Mouse (Mus musculus) urinary bladder, adult 2 months (tissue): ENCODE data around the gene Pop5. TPM values are rescaled to one million over a fixed set of nuclear protein-coding genes. Genes with fewer than 3 reads are reported as not detected.

Experiments used
- DNase-seq: peaks from one replicate; pipeline ENCODE4 v3.0.0; 2022; ENCODE audit warnings: low spot score
- polyA plus RNA-seq: library from polyadenylated mRNA; depleted of rRNA; stranded (reverse); fragments of >200 nt; gene quantifications from 2 replicates; pipeline ENCODE4 v1.2.3, GENCODE M21; 2012

The Pop5 gene
- polyA plus RNA-seq, 1 experiment, result 63.5 TPM

DNA sequence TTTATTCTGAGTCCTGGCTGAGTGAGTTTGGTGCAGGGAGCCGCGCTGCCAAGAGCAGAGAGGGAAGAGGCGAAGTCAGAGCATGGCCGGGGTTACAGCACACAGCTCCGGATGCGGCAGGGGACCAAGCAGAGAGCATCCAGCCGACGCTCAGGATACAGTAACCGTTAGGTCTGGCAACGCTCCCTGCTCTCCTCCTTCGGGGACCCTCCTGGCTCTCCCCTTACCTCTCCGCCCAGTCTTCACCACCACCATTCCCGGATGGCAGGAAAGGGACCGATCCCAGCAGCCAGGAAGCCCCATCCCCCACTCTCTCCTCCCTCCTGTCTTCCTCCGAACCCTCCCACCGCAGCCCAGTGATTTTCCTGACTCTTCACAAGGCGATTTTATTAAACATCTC lies 20.8 kb upstream of the Pop5 start:
- DNase-seq, result no peak

DNA sequence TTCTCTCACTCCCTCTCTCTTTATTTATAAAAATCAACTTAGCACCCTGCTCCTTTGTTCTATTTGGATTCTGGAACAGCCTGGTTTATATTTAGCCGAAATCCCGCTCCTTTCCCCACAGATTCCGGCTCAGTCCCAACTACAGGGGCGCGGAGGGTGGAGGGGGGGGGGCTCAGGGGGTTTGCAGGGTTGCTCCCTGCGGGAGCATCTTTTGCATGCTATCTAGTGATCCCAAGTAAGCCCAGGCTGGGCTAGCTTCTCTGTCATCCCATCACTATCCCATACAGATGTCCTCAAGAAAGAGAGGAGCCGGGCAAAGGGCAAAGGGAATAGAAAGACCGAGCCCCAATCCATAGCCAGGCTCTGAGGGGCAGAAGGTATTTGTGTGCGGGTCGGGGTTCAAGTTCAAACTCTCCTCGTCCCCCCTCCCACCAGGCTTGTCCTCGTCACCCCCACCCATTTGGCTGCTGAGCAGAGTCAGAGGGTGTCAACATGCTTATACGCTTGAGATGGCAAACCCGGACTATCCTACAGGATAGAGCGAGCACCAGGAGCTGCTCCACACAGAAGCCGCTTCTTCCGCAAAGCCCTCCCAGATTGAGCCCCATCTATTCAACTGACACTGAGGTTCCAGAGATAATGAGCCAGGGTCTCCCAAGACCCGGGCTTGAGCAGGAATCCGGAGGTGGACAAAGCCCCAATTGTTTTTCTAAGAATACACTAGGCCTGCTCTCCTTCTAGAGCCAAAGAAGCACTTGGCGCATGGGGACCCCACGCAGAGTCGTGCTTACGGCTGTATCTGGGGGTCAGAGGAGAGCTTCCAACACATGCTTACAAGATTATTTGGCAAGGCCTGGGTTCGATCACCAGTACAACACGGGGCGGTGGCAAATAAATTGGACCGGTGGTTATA lies 20.1 kb upstream of the Pop5 start:
- DNase-seq, result no peak

DNA sequence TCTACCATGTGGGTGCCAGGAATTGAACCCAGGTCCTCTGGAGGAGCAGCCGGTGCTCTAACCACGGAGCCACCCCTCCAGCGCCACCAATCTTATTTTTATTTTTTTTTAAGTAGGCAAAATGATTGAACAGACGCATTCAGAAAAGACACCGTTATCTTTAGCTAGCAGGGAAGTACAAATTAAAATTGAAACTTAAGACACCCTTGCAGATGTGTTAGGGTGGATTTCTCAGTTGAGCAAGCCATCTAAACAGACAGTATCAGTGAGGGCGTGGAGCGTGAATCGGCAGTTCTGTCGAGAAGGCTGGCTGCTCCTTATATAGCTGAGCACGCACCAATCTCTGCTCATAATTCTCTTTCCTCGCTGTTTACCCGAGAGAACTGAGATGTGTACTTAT lies 17.6 kb upstream of the Pop5 start:
- no peak for DNase-seq

DNA sequence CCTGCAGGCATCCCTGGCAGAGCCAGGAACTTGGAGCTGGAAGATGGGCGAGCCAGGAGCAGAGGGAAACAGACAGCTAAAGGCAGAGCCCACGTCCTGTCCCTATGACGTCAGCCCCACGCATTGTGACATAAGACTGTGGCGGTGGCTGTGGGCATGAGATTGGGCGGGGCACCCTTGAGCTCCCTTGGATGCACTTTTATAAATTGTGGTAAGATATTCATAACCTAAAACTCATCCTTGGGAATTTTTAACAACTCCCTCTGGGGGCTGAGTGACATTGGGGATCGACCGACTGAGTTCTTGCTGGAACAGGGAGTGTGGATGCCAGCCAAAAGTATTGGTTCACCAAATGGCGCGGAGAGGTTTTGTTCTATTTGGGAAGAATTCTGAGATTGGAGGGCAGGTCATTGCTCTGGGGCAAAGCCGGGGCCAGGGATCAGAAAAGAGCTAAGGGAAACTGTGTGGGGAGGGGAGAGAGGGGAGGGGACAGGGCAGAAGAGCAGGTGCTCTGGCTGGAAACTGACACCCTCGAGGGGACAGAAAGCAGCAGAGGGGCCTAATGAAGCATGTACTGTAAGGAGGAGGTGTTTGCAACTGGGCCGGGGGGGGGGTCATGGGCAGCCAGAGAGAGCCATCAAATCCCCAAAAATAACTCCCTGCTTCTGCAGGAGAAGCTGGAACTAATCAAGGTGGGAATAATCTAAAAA lies 14.6 kb upstream of the Pop5 start:
- no peak for DNase-seq

DNA sequence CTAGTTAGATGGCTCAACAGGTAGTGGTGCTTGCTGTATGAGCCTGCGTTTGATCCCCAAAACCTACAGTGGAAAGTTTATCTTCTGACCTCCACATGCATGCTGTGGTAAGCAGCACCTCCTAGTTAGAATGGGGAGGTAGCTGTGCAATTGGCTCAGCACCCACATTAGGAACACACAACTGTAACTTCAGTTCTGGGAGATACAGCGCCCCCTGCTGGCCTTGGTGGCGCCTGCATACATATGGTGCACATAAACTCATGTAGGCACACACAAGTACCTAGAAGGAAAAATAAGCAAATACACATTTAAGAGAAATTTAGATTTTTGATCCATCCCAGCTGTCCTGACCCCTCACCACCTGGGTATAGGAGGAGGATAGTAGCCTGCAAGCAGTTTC lies 13.2 kb upstream of the Pop5 start:
- DNase-seq, result no peak

DNA sequence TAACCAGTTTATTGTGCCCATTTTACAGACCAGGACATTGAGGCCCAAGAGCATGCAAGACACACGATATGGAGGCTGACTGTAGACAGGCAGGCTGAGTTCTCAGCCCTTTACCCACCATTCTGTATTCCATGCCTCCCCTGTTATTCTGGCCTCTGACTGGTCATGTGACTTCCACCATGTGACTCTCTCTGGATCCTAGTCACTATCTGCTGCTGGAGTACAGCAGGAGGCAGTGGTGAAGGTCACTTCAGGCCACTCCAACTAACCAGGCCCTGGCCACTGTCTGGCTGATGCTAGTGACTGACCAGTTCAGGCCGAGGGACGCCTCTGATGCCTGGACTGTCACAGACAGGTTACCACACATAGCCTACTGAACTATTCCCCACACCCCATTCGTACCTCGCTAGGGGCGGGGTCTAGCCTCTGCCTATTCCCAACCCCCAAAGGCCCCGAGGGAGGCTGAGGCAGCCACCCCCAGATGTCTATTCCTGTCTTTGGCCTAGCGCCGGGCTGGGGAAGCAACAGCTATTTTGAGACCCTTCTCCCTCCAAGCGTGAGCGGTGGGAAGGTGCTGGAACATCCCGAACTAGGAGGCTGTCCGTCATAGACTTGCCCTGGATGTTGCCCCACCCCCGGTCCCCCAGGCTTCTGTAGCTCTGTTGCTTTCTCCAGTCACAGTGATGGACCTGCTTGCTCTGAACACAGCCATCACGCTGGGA lies 4.6 kb upstream of the Pop5 start:
- no peak for DNase-seq

DNA sequence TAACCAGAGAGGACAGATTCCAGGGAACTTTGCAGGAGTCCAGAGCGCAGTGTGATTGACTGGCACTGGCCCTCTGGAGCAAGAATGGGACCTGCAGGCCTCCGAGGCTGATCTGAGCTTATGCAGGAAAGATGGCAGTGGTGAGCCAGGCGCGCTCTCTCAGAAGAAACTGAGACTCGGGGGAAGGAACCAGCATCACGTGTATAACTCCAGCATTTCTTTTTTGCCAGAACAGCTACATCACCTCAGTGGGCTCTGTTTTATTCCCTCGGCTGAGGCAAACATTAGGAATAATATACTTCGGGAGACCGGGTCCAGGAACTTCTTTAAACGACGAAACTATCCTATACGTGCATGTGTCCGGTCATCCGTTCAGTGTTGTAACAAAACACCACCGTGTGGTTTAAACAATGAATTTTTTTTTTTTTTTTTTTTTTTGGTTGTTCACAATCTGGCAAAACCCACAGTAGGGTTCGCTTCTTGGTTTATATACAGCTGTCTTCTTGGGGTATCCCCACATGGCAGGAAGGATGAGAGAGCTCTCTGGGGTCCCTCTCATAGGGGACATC lies 4.0 kb upstream of the Pop5 start:
- DNase-seq, result no peak

DNA sequence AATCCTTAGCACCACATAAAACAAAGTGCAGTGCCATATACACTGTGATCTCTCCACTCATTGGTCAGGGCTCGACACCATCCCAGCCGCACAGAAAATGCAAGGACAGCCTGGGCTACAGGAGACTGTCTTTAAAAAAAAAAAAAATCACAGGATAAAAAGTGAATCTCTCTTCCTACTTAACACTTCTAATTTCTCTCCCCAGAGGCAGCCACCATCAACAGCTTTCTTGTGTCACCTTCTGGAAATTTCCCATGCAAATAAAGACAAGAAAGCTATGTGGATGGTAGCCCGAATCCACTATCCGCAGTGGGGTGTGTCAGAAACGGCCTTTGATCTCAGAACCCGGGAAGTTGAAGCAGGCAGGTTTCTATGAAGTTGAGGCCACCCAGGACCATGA lies 3.1 kb upstream of the Pop5 start:
- no peak for DNase-seq

DNA sequence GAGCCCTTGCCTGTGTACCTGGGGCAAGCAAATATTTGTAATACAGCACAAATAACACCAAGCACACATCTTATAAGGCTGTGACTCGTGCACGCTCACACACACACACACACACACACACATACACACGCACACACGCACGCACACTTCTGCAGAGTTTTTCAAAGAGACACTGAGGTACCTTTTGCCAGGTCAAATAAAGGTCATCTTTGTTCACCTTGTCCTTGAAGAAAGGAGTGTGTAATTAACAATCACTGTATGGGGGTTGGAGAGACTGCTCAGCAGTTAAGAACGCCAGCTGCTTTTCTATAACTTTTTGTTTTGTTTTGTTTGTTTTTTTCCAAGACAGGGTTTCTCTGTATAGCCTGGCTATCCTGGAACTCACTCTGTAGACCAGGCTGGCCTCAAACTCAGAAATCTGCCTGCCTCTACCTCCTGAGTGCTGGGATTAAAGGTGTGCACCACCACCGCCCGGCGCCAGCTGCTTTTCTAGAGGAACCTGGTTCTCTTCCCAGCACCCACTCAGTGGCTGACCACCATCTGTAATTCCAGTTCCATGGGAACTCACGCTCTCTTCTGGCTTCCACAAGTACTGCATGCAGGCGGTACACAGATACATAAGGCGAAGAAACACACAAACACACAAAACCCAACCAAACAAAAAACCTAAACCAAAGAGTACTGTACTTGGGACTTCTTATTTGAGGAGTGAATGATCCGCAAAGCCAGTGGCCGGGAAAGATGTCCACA lies 2.4 kb upstream of the Pop5 start:
- no peak for DNase-seq

DNA sequence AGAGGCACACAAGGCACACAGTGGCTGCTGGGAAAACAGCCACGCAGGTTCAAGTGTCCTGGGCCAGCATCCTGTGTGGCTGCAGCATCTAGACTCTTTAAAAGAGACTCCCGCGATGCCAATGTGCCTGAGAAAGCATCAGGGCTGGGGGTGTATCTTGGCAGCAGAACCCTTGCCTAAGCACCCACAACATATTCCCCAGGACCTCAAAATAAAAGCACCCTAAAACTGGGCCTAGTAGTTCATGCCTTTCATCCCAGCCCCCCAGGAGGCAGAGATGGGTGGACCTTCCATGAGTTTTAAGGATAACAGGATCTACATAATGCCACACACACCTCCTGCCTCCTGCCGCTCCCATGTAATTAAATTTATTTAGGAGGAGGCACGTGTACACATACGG lies 1.1 kb upstream of the Pop5 start:
- DNase-seq, result no peak

DNA sequence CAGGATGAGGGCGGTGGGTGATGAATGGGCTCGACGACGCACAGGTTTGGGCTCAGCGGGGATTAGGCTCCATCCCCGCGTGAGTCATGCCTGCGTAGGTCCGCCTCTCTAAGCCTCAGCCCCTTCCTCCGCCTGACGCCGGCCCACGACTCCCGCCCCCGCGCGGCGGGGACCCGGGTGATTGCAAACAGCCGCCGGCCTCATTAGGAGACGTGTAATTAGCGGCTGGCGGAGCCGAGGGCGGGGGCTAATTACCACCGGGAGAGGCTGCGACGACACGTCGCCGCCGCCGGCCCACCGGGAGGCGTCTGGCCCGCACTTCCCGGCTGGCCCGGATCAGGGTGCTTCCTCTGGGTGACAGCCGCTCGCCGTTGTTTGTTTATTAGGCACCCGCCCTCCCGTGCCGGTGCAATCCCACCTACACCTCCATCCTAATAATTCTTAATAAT lies 289 bp upstream of the Pop5 start:
- DNase-seq, result peak; percentile 51

DNA sequence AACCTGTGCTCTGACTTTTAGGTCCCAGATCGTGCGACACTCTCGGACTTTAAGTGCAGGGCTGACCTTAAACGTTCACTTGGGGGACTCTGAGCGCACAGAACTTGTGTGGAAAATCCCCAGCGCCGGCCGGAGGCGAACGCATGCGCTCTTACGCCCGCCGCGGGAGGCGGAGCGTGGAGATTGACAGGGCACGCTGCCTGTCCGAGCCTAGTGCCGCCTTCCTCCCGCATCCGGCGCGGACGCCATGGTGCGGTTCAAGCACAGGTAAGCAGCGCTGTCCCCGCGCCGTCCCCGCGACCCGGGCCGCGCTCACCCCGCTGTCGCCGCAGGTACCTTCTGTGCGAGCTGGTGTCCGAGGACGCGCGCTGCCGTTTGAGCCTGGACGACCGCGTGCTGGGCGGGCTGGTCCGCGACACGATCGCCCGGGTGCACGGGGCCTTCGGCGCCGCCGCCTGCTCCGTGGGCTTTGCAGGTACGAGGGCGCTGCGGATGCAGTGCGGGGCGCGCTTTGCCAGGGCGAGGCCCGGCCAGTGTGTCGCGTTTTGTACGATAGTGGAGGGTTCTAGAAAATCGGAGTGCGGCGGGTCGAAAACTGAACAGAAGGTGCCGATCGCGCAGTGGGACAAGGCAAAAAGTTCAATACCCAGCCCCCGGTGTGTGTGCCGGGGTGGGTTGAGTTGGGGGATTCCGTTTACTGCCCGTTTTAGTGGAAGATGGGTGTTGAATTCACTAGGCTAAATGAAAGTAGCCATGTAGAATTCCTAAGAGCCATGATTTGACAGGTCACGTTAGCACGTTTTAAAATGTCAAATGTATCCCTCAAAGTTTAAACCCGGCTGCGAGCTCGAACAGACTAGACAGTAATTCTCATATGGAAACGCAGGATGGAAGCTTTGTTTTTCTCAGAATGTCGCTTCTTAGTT lies 2.4 kb downstream of the Pop5 start:
- peak; percentile 86 for DNase-seq

DNA sequence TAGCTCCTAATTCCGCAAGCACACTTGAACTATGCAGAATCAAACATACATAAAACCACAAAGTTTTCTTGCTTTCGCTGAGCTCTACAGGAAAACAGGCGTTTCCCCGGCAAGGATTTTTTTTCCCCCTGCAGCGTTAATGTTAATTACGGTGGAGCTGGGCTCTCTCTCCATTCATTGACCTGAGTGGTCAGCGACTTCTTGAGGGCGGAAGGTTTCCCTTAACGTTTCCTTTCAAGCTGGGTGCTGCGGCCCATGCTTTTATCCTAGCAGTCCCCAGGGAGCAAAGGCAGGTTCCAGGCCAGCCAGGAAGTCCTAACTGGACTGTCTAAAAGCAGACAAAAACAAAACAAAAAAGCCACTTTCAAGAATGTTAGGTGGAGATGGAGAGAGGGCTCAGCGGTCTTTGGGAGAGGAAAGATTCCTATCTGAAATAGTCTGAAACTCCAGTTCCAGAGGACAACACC lies 3.1 kb downstream of the Pop5 start:
- DNase-seq, result no peak

DNA sequence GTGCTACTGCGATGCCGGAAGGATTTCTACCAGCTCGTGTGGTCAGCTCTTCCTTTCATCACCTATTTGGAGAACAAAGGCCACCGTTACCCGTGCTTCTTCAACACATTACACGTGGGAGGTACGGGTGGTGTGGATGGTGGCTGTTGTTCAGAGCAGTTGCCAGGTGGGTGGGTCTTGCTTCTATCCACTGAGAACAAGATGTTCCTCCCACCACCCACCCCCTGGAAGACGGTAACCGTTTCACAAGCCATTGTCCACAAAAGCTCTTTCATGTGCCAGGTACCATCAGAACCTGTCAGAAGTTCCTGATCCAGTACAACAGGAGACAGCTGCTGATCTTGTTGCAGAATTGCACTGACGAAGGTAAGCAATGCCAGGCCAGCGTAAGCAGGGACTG lies 4.6 kb downstream of the Pop5 start:
- DNase-seq, result no peak

DNA sequence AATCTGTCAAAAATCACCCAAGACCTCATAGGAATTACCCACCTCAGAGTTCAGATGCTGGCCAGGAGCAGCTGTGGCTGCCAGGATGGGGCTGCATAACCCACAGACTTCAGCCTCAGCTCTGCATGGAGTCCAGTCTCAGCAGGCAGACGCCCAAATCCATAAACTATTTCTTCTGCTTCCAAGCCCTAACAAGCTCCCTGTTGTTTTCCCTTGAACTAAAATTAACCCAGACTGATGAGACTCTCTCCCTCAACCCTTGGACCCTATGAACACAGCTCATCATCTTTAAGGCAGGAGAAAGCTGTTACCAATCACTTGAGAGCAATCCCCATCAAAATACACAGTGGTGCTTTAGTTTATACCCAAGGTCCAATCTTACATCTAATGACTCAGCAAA lies 19.8 kb downstream of the Pop5 start:
- DNase-seq, result no peak

DNA sequence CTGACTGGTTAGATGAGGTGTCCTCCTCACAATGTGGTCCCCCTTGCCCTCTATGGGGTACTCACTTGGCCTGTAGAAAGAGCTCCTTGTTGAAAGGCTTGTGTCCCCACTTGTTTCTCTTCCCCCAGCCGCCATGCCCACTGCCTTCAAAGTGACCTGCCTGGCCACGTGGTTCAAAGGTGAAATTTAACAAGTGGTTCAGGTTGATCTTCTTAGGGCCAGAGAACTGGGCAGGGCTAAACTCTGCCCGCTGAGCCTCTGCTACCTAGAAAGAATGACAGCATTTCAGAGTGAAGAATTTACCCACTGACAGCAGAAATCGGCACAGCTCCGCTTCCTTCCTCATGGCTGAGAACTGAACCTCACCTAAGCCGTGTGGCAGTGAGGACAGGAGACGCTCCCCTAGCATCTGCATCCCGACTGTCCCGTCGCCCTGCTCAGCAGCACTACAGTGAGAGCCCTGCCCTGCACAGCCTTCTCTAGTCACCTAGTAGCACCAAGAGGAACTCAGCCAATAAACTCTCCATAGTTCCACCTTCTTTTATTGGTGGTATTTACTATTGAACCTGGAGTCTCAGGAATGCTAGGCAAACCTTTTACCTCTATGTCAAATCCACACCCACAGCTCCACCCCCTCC lies 21.4 kb downstream of the Pop5 start:
- no peak for DNase-seq

DNA sequence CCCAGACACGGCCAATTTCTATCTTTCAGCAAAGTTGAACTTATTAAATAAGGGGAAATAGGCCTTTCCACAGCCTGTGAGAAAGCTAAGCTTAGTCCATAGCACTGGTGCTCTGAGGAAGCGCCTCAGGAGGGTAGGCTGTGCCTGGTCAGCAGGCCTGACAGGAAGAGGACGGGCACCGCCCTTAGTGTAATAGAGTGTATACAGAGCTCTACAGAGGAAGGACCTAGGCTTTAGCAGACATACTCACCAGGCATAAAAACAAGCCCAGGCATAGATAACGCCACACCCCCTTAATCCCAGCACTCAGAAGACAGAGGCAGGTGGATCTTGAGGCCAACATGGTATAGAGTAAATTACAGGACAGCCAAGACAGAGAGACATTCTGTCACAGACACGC lies 24.7 kb downstream of the Pop5 start:
- DNase-seq, result no peak

DNA sequence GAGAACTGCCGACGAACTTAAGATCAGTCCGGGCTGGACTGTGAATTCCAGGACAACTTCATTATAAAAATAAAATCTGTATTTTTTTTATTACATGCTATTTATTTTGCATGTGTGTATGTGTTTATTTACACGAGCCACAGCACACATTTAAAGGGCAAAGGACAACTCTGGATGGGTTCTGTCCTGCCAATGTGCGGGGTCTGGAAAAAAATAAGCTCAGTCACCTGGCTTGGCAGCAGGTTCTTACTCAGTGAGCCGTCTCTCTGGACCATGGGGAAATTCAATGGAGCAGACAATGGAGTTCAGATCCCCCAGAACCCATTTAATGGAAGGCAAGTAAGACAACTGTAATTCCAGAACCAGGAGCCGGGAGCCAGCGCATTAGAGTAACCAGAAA lies 25.5 kb downstream of the Pop5 start:
- DNase-seq, result no peak

DNA sequence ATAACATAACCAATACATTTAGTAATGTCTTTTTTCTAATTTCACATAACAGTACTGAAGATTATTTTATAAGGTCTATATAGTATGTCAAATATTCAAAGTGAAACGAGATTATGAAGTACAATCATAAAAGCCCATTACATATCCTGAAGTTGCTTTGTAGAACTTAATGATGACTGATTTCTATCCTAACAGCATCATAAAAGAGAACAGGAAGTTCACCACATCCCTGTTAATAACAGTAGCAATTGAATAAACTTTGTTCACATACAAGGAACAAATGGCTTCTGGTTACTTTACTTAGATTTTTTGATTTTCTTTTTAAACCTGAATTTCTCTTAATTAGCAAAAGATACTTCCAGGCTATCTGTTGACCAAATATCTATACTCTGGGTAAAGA lies 26.2 kb downstream of the Pop5 start:
- DNase-seq, result no peak
